Mouse (Mus musculus) lung, adult 18-20 months (tissue): Measurements from ENCODE around the gene Rpusd3.

Experiments used
- DNase-seq, 2 experiments: peaks; one replicate each; pipeline ENCODE4 v3.0.0; 2022; ENCODE audit warnings: mixed read lengths in 2 of 2

The Rpusd3 gene

GRCm38 (mm10) chr6:113384351-113384927 lies 34.7 kb downstream of the Rpusd3 start:
- DNase-seq: no peak

GRCm38 (mm10) chr6:113380480-113380879 lies 38.7 kb downstream of the Rpusd3 start:
- DNase-seq: no peak

- DNase-seq: peak in 1 of 2 experiments; percentile 20
These were observed 39.9 kb downstream of the Rpusd3 start for GRCm38 (mm10) chr6:113379246-113379645.

GRCm38 (mm10) chr6:113377496-113378385 lies 41.4 kb downstream of the Rpusd3 start, which contains the start of the genes Tada3 and Arpc4:
Gene Tada3 (minus strand): TSS chr6:113377883.
Gene Arpc4 (plus strand): TSS chr6:113378115.
- peak; percentile 91 to 94 for DNase-seq

GRCm38 (mm10) chr6:113377172-113377495 lies 42.0 kb downstream of the Rpusd3 start:
- DNase-seq: no peak

GRCm38 (mm10) chr6:113373491-113373890 lies 45.6 kb downstream of the Rpusd3 start:
- no peak for DNase-seq

GRCm38 (mm10) chr6:113370194-113370929 lies 48.8 kb downstream of the Rpusd3 start:
- DNase-seq: no peak

GRCm38 (mm10) chr6:113368577-113368976 lies 50.6 kb downstream of the Rpusd3 start:
- DNase-seq: no peak

GRCm38 (mm10) chr6:113368124-113368523 lies 51.0 kb downstream of the Rpusd3 start:
- DNase-seq: no peak

GRCm38 (mm10) chr6:113367574-113367973 lies 51.6 kb downstream of the Rpusd3 start:
- no peak for DNase-seq

GRCm38 (mm10) chr6:113366639-113367038 lies 52.5 kb downstream of the Rpusd3 start:
- no peak for DNase-seq
